Mouse (Mus musculus): ENCODE measurements around the gene Wnt5a. TPM values are rescaled to one million over a fixed set of nuclear protein-coding genes. Genes with fewer than 3 reads are reported as not detected.

Wnt5a gene
- polyA plus RNA-seq (2014; fragmentation: Illumina TruSeq; extraction: RNeasy Lipid Tissue Mini Kit (QIAGEN cat#74804); ENCODE audit: low read depth, low replicate concordance) = 5.9 TPM

GRCm38 (mm10) chr14:28504101-28505050 lies at the start of gene Wnt5a:
Gene Wnt5a (plus strand): TSS chr14:28504750.

Measured in heart, adult 10 weeks (tissue).